Mouse (Mus musculus) gastrocnemius, postnatal 25 days (tissue): ENCODE data around the gene Akap6. TPM values are rescaled to one million over a fixed set of nuclear protein-coding genes. Genes with fewer than 3 reads are reported as not detected.

Source experiments
- DNase-seq: peaks from one replicate; pipeline ENCODE4 v3.0.0; 2022
- total RNA-seq, 2 experiments: library from RNA; stranded (reverse); gene quantifications; 1 replicate in 1 of 2; 2 replicates in 1 of 2; pipeline ENCODE4 v1.2.3; 2021

Akap6 gene
- total RNA-seq, 2 experiments from 2014 or later: 20.7 to 36.8 TPM

DNA sequence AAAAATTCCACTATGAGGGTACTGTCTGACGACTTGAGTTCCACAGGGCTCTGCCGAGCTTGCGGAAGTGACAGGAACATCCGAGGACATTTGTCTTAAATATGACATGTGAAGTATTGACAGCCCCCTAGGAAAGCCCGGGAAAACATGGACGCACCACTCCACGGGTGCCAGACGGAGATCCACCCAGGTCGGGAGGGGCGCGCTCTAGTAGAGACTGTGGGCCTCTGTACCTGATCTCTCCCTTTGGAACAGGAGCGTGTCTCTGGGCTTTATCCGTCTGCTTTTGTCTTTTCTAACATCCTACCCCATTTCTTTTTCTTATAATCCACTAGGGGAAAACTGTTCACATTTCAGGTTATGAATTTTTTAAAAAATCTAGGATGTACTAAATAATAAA, 211.2 kb downstream of the Akap6 start:
- DNase-seq: no peak

- no peak for DNase-seq
Measured at GRCm38 (mm10) chr12:52910819-52911218, 211.6 kb downstream of the Akap6 start.

DNA sequence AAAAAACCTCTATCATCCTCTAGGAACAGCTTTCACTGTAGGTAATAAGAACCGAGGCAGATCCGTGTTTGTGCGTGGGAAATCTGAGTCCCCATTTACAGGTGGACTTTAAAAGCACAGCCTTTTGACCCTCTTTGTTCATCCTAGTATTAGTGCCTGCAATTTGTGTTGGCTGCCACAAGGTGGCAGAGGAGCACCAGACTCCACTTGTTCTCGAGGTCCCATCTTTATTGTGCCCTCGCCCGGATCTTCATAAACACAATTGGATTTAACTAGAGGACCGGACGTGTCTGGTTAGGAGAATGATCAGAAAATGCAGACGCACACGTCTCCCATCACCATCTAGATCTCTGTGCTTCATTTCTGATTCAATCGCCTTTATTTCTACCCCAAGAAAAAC, 219.8 kb downstream of the Akap6 start:
- no peak for DNase-seq

DNA sequence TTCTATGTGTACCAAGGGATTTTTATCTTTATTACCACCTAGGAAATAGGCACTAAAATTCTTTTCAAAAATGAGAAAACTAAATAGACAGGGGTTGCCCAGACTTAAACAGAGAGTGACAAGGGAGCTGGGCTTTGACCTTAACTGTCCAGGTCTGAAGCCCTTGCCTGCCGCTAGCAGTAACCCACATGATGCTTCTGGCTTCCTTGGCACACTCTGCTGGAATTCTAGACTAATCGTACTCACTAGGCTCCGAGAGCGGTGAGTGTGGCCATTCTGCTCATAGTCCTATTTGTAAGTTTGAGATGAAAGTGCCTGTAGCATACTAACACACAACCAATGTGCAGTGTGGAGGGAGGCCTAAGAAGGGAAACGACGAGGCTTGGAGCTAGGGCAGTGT, 223.3 kb downstream of the Akap6 start:
- no peak for DNase-seq

DNA sequence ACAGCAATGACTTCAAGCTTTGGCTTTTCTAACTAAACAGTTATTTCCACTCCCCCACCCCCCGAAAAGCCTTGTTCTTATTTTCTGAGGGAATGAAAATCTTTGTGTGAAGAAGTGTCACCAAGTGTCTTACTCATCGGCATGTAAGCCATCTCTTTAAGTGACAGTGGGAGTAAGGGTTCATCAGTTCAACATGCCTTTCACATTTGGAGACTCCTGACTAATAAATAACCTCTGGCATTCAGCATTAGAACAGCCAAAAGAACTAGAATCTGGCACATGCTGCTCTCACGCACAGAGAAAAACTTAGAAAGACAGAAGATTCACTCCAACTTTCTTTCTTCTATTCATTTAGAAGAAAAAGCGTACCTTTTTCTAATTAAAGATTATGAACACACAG, 226.3 kb downstream of the Akap6 start:
- no peak for DNase-seq

GRCm38 (mm10) chr12:52933832-52934231, 234.6 kb downstream of the Akap6 start:
- no peak for DNase-seq

DNA sequence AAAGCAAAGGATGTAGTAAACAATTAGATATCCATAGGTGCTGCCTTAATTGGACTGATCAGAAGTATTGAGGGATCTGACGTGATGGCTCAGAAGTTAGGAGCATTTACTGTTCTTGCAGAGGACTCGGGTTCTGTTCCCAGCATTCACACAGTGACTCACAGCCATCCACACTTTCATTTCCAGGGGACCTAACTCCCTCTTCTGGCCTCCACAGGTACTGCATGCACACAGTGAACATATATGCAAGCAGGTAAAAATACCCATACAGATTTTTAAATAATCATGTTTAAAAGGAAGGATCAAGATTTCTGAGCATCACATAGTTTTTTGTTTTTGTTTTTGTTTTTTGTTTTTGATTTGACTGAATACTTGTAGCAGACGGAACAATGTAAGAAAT, 235.8 kb downstream of the Akap6 start:
- no peak for DNase-seq

DNA sequence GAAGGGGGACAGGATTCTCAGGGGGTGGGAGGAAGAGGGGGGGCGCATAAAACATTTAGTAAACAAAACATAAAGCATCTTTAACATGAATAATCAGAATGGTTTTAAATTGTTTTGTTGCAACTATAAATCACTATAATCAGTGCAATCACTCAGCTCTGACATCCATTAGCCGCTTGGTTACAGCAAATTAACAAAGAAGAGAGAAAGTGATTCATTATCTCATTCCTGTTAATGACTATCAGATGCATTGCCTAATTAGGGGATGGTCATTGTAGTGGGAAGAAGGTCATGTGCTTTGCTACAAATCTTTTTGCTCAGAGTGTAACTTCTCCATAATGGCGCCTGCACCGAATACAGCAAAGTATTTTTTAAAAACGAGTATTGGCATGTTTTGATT, 239.6 kb downstream of the Akap6 start:
- DNase-seq: no peak

GRCm38 (mm10) chr12:52939324-52939946, 240.3 kb downstream of the Akap6 start:
- no peak for DNase-seq

DNA sequence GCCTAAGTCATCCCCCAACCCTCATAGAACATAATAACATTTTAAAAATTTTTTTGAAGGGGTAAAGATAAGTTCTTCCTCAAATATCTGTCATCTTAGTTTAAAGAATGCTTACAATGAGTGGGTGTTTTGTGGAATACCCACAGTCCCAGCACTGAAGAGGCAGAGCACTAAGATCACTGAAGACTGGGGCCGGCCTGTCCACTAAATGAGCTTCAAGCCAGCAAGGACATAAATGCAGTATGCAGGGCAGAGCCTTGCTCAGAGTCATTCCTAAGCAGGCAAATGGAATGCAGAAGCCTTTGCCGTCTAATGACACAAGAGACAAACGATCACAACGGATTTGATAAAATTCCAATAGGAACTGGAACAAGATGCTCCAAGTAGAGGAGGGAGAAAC, 242.8 kb downstream of the Akap6 start:
- DNase-seq: no peak

- DNase-seq: no peak
Measured at GRCm38 (mm10) chr12:52944274-52944673, 245.1 kb downstream of the Akap6 start.

- no peak for DNase-seq
Measured at GRCm38 (mm10) chr12:52944949-52945348, 245.8 kb downstream of the Akap6 start.

GRCm38 (mm10) chr12:52950660-52951059, 251.5 kb downstream of the Akap6 start:
- DNase-seq: no peak

- no peak for DNase-seq
Measured at GRCm38 (mm10) chr12:52957587-52957986, 258.4 kb downstream of the Akap6 start.

- DNase-seq: no peak
Measured at GRCm38 (mm10) chr12:52957994-52958393, 258.8 kb downstream of the Akap6 start.

- no peak for DNase-seq
Measured at GRCm38 (mm10) chr12:52991745-52992144, 292.6 kb downstream of the Akap6 start.

DNA sequence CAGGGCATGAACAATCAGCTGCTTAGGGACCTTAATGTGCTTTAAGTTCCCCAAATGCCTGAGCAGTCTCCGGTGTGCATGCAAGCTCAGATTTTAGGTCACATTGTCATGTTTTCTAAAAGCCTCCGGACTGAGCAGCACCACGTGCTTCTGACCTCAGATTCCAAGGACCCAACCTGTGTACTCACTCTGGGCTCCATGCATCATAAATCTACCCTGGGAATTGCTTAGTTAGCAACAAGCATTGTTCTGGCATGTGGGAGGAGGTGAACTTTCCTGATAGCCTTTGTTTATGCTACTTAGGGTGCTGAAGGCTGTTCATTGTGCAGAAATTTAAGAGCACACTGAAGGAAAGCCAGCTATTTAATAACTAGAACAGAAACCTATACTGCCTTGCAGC, 313.2 kb downstream of the Akap6 start:
- no peak for DNase-seq

- no peak for DNase-seq
Measured at GRCm38 (mm10) chr12:53014539-53014938, 315.4 kb downstream of the Akap6 start.

GRCm38 (mm10) chr12:53024575-53025246, 325.5 kb downstream of the Akap6 start:
- no peak for DNase-seq

DNA sequence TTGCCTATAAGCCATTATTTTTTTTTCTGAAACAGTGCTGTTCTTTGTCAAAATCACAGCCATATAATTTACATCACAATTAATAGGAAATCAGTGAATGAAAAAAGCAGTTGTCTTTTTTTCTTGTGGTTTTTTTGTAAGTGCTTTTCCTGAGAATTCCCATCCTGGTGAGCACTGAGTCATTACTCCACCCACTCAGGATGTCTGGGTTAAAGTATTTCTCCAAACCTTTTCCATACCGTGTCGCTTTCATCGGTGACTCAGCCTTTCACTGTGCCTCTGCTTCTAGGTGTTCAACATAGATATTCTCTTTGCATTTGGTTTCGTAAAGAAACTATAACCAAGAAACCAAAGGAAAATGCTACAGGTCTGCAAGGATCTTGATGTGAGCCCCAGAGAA, 328.1 kb downstream of the Akap6 start:
- no peak for DNase-seq

GRCm38 (mm10) chr12:53028926-53029325, 329.7 kb downstream of the Akap6 start:
- DNase-seq: no peak

- DNase-seq: no peak
Measured at GRCm38 (mm10) chr12:53029910-53030309, 330.7 kb downstream of the Akap6 start.

DNA sequence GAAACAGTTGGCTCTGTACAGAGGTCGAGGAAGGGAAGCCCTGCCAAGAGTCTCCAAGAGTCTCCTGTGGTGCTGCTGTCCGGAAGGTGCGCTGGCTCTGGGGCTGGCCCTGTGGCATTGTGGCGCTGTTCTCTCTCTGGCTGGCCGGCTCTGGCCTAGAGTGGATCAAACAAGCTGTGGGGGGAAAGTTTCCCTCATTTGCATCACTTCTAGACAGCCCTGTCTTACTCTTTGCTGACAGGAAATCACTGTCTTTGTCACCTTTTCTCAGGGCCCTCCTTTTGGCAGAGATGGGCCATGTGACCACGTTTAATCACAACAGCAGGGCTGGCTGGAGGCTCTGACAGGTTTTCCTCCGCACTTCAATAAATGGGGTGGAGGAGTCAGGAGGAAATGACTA, 333.6 kb downstream of the Akap6 start:
- DNase-seq: no peak

- peak; percentile 24 for DNase-seq
Measured at GRCm38 (mm10) chr12:53033404-53033913, 334.3 kb downstream of the Akap6 start.
